Mouse (Mus musculus): ENCODE results near the gene Tbxas1.
A peak's percentile ranks its signal among the peaks of the same experiment; 100 is the strongest.

Gene Tbxas1

GRCm38 (mm10) chr6:39054206-39054864 is 179.1 kb downstream of the Tbxas1 start:
- DNase-seq: peak in 1 of 2 experiments; percentile 40

GRCm38 (mm10) chr6:39054878-39055508 is 179.8 kb downstream of the Tbxas1 start:
- DNase-seq: no peak

GRCm38 (mm10) chr6:39055831-39056261 is 180.6 kb downstream of the Tbxas1 start:
- DNase-seq: no peak

GRCm38 (mm10) chr6:39057161-39057560 is 182.0 kb downstream of the Tbxas1 start:
- DNase-seq: no peak

- DNase-seq: no peak
Measured at GRCm38 (mm10) chr6:39058389-39058788, 183.2 kb downstream of the Tbxas1 start.

- DNase-seq: peak in 1 of 2 experiments; percentile 58
Measured at GRCm38 (mm10) chr6:39058936-39059335, 183.7 kb downstream of the Tbxas1 start.

- DNase-seq: peak; percentile 62 to 84
Measured at GRCm38 (mm10) chr6:39059547-39060497, 184.6 kb downstream of the Tbxas1 start.

GRCm38 (mm10) chr6:39061180-39061579 is 186.0 kb downstream of the Tbxas1 start:
- no peak for DNase-seq

GRCm38 (mm10) chr6:39063541-39063940 is 188.3 kb downstream of the Tbxas1 start:
- DNase-seq: no peak

- peak; percentile 87 to 93 for DNase-seq
Measured at GRCm38 (mm10) chr6:39066935-39067578, 191.9 kb downstream of the Tbxas1 start.

GRCm38 (mm10) chr6:39072664-39073063 is 197.5 kb downstream of the Tbxas1 start:
- DNase-seq: peak; percentile 34 to 58

GRCm38 (mm10) chr6:39074186-39074585 is 199.0 kb downstream of the Tbxas1 start:
- no peak for DNase-seq

GRCm38 (mm10) chr6:39076498-39076897 is 201.3 kb downstream of the Tbxas1 start:
- no peak for DNase-seq

- DNase-seq: no peak
Measured at GRCm38 (mm10) chr6:39104631-39105030, 229.4 kb downstream of the Tbxas1 start.

- DNase-seq: no peak
Measured at GRCm38 (mm10) chr6:39106812-39107211, 231.6 kb downstream of the Tbxas1 start.

- DNase-seq: no peak
Measured at GRCm38 (mm10) chr6:39112701-39113100, 237.5 kb downstream of the Tbxas1 start.

- DNase-seq: no peak
Measured at GRCm38 (mm10) chr6:39113141-39113540, 237.9 kb downstream of the Tbxas1 start.

- no peak for DNase-seq
Measured at GRCm38 (mm10) chr6:39115438-39115837, 240.2 kb downstream of the Tbxas1 start.

- DNase-seq: peak; percentile 89 to 93
Measured at GRCm38 (mm10) chr6:39117584-39118455, 242.6 kb downstream of the Tbxas1 start, which contains the start of gene Parp12. Gene Parp12, minus strand, starts transcription at chr6:39118349.

GRCm38 (mm10) chr6:39118456-39118881 is 243.3 kb downstream of the Tbxas1 start:
- no peak for DNase-seq

- no peak for DNase-seq
Measured at GRCm38 (mm10) chr6:39120685-39121084, 245.5 kb downstream of the Tbxas1 start.

- no peak for DNase-seq
Measured at GRCm38 (mm10) chr6:39124719-39125118, 249.5 kb downstream of the Tbxas1 start.
